Mouse (Mus musculus) hindbrain, embryonic 14.5 days (tissue): Measurements from ENCODE around the gene Habp4. TPM values are rescaled to one million over a fixed set of nuclear protein-coding genes. Genes with fewer than 3 reads are reported as not detected.

Experiments
- ATAC-seq: fragments of 200-750 bp; cut with Nextera tagmentation; 2 replicates; pipeline ENCODE4 v1.8.0; 2017; ENCODE audit warnings: moderate number of reproducible peaks, mild to moderate bottlenecking, moderate TSS enrichment, moderate library complexity; ENCODE audit not compliant: low FRiP score
- DNase-seq: peaks from one replicate; pipeline ENCODE4 v3.0.0-alpha.2; 2015; ENCODE audit warnings: low spot score
- H3K27ac ChIP-seq: fragments of 300-500 bp; sonication (generic); 2 replicates; pipeline ENCODE4 v1.5.1; 2014; ENCODE audit warnings: mild to moderate bottlenecking, moderate library complexity
- H3K27me3 ChIP-seq: fragments of 300-500 bp; sonication (generic); 2 replicates; pipeline ENCODE4 v1.6.1; 2014; ENCODE audit warnings: mild to moderate bottlenecking, low read length, mixed read lengths; ENCODE audit not compliant: control insufficient read depth, insufficient read depth
- H3K36me3 ChIP-seq: fragments of 300-500 bp; sonication (generic); replicated peaks from 2 replicates; pipeline ENCODE4 v1.6.1; 2014; ENCODE audit not compliant: control insufficient read depth, insufficient read depth
- H3K4me1 ChIP-seq: fragments of 300-500 bp; sonication (generic); replicated peaks from 2 replicates; pipeline ENCODE4 v1.6.1; 2014; ENCODE audit warnings: antibody characterized with exemption, low read length, mixed read lengths; ENCODE audit not compliant: control insufficient read depth, insufficient read depth
- H3K4me2 ChIP-seq: fragments of 300-500 bp; sonication (generic); replicated peaks from 2 replicates; pipeline ENCODE4 v1.6.1; 2014; ENCODE audit warnings: mild to moderate bottlenecking, moderate library complexity
- H3K4me3 ChIP-seq: fragments of 300-500 bp; sonication (generic); replicated peaks from 2 replicates; pipeline ENCODE4 v1.5.1; 2014; ENCODE audit warnings: mild to moderate bottlenecking, low read length
- H3K9ac ChIP-seq: fragments of 300-500 bp; sonication (generic); 2 replicates; pipeline ENCODE4 v1.6.1; 2014
- H3K9me3 ChIP-seq: fragments of 300-500 bp; sonication (generic); 2 replicates; pipeline ENCODE4 v1.6.1; 2016; ENCODE audit warnings: low read length; ENCODE audit not compliant: control insufficient read depth
- WGBS: fragments of 180-500 bp; shearing (Covaris S2); extraction: QIAGEN DNeasy Blood & Tissue Kit; methylation state at CpG from one replicate; pipeline ENCODE4 v1.1.7; 2014; 5-methylcytosine and 5-hydroxymethylcytosine counted together
- polyA plus RNA-seq: library from polyadenylated mRNA; unstranded; fragments of >200 nt; fragmentation: Nextera tagmentation; extraction: Ambion mirVana; gene quantifications from 2 replicates; pipeline ENCODE4 v1.2.1, GENCODE M21; 2014

The Habp4 gene
- polyA plus RNA-seq, 1 experiment from 2014 or later, result 52.4 TPM

DNA sequence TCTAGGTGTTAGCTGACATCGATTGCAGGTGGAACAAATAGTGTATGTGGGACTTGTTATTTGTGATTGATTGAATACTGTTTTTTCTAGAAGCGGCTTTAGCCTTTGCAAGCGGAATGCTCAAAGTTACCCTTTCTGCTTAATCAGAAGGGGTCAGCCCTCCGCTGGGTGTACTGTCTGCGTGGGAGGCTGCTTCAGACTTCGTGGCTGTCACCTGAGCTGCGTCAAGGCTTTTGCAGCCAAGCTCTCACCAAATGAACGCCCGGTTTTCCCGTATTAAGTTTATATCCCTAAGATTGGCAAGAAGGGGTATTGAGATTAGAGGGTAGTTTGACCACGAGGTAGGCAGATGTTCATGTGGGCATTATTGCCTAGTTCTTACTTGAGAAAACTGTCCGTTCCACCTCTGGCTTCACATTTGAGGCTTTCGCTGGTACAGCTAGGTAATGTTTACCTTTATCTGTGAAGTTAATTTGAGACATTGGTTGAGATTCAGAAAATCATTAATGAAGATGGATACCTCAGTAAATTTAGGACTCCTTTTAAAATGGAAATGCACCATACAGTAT, 1.6 kb downstream of the Habp4 start:
- ATAC-seq (no peak), DNase-seq (no peak)
- Histone ChIP-seq H3K36me3 (peaks cover 4% of the 10 kb centered on the region; the same call in 1 of the 2 replicates), H3K27ac (no peak overlapping the region), H3K4me3 (peak overlapping the region; percentile 82), H3K9me3 (peaks cover 22% of the 10 kb centered on the region), H3K27me3 (peaks cover 5% of the 10 kb centered on the region), H3K4me1 (no peaks in the 10 kb centered on the region), H3K9ac (peak overlapping the region; percentile 88), H3K4me2 (peak overlapping the region; percentile 85)
- 21% methylated on average over 13 of the region's 13 CpGs for WGBS

DNA sequence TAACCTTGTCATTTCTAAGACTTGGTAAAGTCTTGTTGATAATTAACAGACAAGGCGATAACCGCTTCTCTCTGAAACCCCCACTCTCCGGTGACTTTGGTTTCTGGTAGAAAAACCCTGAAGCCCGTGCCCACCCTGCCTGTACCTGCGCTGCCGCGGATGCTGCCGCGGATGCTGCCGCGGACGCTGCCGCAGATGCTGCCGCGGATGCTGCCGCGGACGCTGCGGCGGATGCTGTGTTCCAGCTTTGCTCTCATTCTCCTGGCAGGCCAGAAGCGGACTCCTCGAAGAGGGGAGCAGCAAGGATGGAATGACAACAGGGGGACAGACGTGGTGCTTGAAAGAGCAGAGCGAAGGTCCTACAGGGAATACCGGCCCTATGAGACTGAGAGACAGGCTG, 8.1 kb downstream of the Habp4 start:
- DNase-seq (no peak), ATAC-seq (no peak)
- Histone ChIP-seq H3K27me3 (no peaks in the 10 kb centered on the region), H3K9ac (no peak overlapping the region), H3K4me1 (no peaks in the 10 kb centered on the region), H3K36me3 (peaks cover 53% of the 10 kb centered on the region), H3K27ac (no peak overlapping the region), H3K4me2 (no peak overlapping the region), H3K9me3 (peaks cover 68% of the 10 kb centered on the region), H3K4me3 (no peak overlapping the region)
- 97% methylated on average over 25 of the region's 25 CpGs for WGBS

GRCm38 (mm10) chr13:64178000-64178399, 16.4 kb downstream of the Habp4 start:
- H3K4me1 ChIP-seq, result no peaks in the 10 kb centered on the region
- 82% methylated on average over 7 of the region's 7 CpGs for WGBS
- H3K27me3 ChIP-seq, result no peaks in the 10 kb centered on the region
- H3K9me3 ChIP-seq, result no peaks in the 10 kb centered on the region
- ATAC-seq (no peak), DNase-seq (no peak)
- H3K9ac ChIP-seq, result no peak overlapping the region
- peaks cover 61% of the 10 kb centered on the region for H3K36me3 ChIP-seq
- H3K4me2 ChIP-seq, result no peak overlapping the region
- H3K27ac ChIP-seq, result no peak overlapping the region
- H3K4me3 ChIP-seq, result no peak overlapping the region

DNA sequence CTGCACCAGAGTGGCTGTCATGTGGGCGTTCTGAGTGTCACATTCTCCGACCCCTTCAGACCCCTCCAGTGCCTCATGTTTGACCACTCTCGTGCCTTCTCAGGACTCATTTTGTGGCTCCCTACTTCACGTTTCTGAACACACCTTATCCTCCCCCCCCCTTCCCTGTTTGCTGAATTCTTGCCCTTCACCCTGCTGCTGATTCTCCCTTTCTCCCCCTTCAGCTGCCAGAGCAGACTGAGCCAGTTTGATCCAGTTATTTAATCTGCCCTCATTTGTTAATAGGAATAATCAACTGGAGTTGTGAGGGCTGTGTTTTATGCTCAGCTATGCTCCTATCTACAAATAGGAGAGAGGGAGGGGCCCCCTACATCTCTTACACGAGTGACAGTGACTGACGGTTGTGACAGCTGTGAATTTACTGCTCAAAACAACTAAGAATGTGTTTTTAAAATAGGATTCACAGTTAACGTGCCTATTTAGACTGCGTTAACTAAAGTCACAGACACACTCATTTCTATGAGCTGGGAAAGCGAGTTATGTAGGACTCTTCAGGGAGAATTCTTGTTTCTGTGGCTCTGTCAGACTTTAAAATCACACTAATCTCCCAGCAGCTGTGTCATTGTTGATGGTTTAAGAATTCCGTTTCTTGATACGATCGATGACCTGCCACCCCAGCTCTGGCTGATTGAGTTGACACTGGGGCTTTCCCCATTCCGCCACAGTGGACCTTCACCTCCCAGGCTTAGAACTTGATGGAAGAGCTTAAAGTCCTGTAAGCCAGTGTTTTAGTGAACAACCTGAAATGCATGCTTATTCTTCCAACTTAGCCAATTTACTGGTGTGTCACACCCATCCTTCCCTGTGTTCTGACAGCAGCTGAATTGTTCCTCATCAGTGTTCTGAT, 17.4 kb downstream of the Habp4 start:
- DNase-seq, result no peak
- WGBS, result 76% methylated on average over 13 of the region's 13 CpGs
- Histone ChIP-seq H3K4me1 (no peaks in the 10 kb centered on the region), H3K27me3 (no peaks in the 10 kb centered on the region), H3K27ac (no peak overlapping the region), H3K36me3 (peaks cover 60% of the 10 kb centered on the region), H3K4me3 (no peak overlapping the region), H3K9me3 (no peaks in the 10 kb centered on the region), H3K9ac (no peak overlapping the region), H3K4me2 (no peak overlapping the region)
- no peak for ATAC-seq

- H3K4me1 ChIP-seq, result no peaks in the 10 kb centered on the region
- DNase-seq (no peak), ATAC-seq (no peak)
- no peak overlapping the region for H3K27ac ChIP-seq
- H3K36me3 ChIP-seq, result peaks cover 54% of the 10 kb centered on the region
- no peak overlapping the region for H3K4me3 ChIP-seq
- H3K9me3 ChIP-seq, result no peaks in the 10 kb centered on the region
- H3K27me3 ChIP-seq, result no peaks in the 10 kb centered on the region
- no peak overlapping the region for H3K9ac ChIP-seq
- 88% methylated on average over 4 of the region's 4 CpGs for WGBS
- H3K4me2 ChIP-seq, result no peak overlapping the region
These were observed 18.7 kb downstream of the Habp4 start for GRCm38 (mm10) chr13:64180300-64180699.

DNA sequence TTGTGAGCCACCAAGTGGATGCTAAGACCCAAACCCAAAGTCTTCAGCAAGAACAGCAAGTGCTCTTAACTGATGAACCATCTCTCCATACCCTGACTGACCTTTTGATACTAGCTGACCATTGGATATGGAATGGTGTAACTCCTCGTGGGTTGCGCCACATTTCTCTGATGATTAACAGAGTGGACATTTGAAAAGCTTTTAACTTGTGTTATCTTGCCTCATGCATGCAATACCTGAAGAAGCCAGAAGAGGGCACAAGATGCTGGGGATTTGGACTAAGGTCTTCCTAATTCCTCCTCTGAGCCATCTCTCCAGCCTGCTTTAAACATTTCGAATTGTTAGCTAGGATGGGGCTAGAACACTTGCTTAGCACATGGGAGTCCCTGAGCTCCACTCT, 19.3 kb downstream of the Habp4 start:
- Histone ChIP-seq H3K4me2 (no peak overlapping the region), H3K4me1 (no peaks in the 10 kb centered on the region), H3K9me3 (no peaks in the 10 kb centered on the region), H3K36me3 (peaks cover 56% of the 10 kb centered on the region), H3K4me3 (no peak overlapping the region), H3K27me3 (no peaks in the 10 kb centered on the region), H3K27ac (no peak overlapping the region), H3K9ac (no peak overlapping the region)
- ATAC-seq (no peak), DNase-seq (peak; percentile 57)
- 85% methylated on average over 3 of the region's 3 CpGs for WGBS

- H3K4me1 ChIP-seq, result no peaks in the 10 kb centered on the region
- no peaks in the 10 kb centered on the region for H3K9me3 ChIP-seq
- DNase-seq (no peak), ATAC-seq (no peak)
- no peak overlapping the region for H3K4me2 ChIP-seq
- no peak overlapping the region for H3K4me3 ChIP-seq
- H3K9ac ChIP-seq, result no peak overlapping the region
- WGBS, result 77% methylated on average over 2 of the region's 2 CpGs
- H3K36me3 ChIP-seq, result peaks cover 56% of the 10 kb centered on the region
- no peak overlapping the region for H3K27ac ChIP-seq
- no peaks in the 10 kb centered on the region for H3K27me3 ChIP-seq
These were observed 20.5 kb downstream of the Habp4 start for GRCm38 (mm10) chr13:64182091-64182490.

GRCm38 (mm10) chr13:64183583-64183982, 22.0 kb downstream of the Habp4 start:
- ATAC-seq (no peak), DNase-seq (no peak)
- WGBS, result 83% methylated on average over 4 of the region's 4 CpGs

GRCm38 (mm10) chr13:64184361-64184760, 22.7 kb downstream of the Habp4 start:
- Histone ChIP-seq H3K9me3 (no peaks in the 10 kb centered on the region), H3K4me3 (no peak overlapping the region), H3K27ac (no peak overlapping the region), H3K4me1 (no peaks in the 10 kb centered on the region), H3K9ac (no peak overlapping the region), H3K36me3 (peaks cover 40% of the 10 kb centered on the region), H3K4me2 (no peak overlapping the region), H3K27me3 (no peaks in the 10 kb centered on the region)
- ATAC-seq, result no peak
- no peak for DNase-seq
- WGBS, result 85% methylated on average over 10 of the region's 10 CpGs

More at GRCm38 (mm10) chr13:64183583-64183982, 22.0 kb downstream of the Habp4 start:
- Histone ChIP-seq H3K27me3 (no peaks in the 10 kb centered on the region), H3K4me2 (no peak overlapping the region), H3K27ac (no peak overlapping the region), H3K9ac (no peak overlapping the region), H3K36me3 (peaks cover 48% of the 10 kb centered on the region), H3K4me1 (no peaks in the 10 kb centered on the region), H3K4me3 (no peak overlapping the region), H3K9me3 (no peaks in the 10 kb centered on the region)
